Mouse (Mus musculus): ENCODE data around the gene Jrkl. TPM values are rescaled to one million over a fixed set of nuclear protein-coding genes. Genes with fewer than 3 reads are reported as not detected.

The Jrkl gene
- polyA plus RNA-seq, 1 experiment = 0.97 TPM

- Histone ChIP-seq H3K27me3 (ENCODE audit: control insufficient read depth, insufficient read depth, low read length) (no peaks in the 10 kb centered on the region), H3K27ac (ENCODE audit: control insufficient read depth, insufficient read depth, low read length) (no peak overlapping the region), H3K4me3 (ENCODE audit: control insufficient read depth, insufficient read depth, low read length) (no peak overlapping the region), H3K4me1 (replicated peaks; ENCODE audit: control insufficient read depth, insufficient read depth, low read length) (no peaks in the 10 kb centered on the region), H3K36me3 (ENCODE audit: control insufficient read depth, insufficient read depth, low read length) (no peaks in the 10 kb centered on the region)
- 88% methylated on average over 2 of the region's 2 CpGs for WGBS
- no peak for TF ChIP-seq POLR2A (IDR thresholded peaks at IDR 0.05; ENCODE audit: control insufficient read depth, extremely low read depth, insufficient read depth, low read length, poor library complexity)
- TF ChIP-seq CTCF (IDR thresholded peaks at IDR 0.05; ENCODE audit: borderline replicate concordance, control insufficient read depth, extremely low read depth, insufficient read depth, low read length, poor library complexity) = no peak
- no peak for DNase-seq
These were observed 39.3 kb downstream of the Jrkl start for GRCm38 (mm10) chr9:13206369-13206768.

- 87% methylated on average over 5 of the region's 5 CpGs for WGBS
- Histone ChIP-seq H3K36me3 (ENCODE audit: control insufficient read depth, insufficient read depth, low read length) (no peaks in the 10 kb centered on the region), H3K27ac (ENCODE audit: control insufficient read depth, insufficient read depth, low read length) (no peak overlapping the region), H3K4me3 (ENCODE audit: control insufficient read depth, insufficient read depth, low read length) (no peak overlapping the region), H3K27me3 (ENCODE audit: control insufficient read depth, insufficient read depth, low read length) (no peaks in the 10 kb centered on the region), H3K4me1 (replicated peaks; ENCODE audit: control insufficient read depth, insufficient read depth, low read length) (no peaks in the 10 kb centered on the region)
- DNase-seq = no peak
- TF ChIP-seq POLR2A (IDR thresholded peaks at IDR 0.05; ENCODE audit: control insufficient read depth, extremely low read depth, insufficient read depth, low read length, poor library complexity) = no peak
These were observed 41.9 kb downstream of the Jrkl start for GRCm38 (mm10) chr9:13203681-13204080.

GRCm38 (mm10) chr9:13203109-13203508, 42.5 kb downstream of the Jrkl start:
- no peak overlapping the region for H3K4me3 ChIP-seq (ENCODE audit: control insufficient read depth, insufficient read depth, low read length)
- no peaks in the 10 kb centered on the region for H3K4me1 ChIP-seq (replicated peaks; ENCODE audit: control insufficient read depth, insufficient read depth, low read length)
- WGBS = 23% methylated on average over 1 of the region's 1 CpGs
- no peak for DNase-seq
- TF ChIP-seq CTCF (IDR thresholded peaks at IDR 0.05; ENCODE audit: borderline replicate concordance, control insufficient read depth, extremely low read depth, insufficient read depth, low read length, poor library complexity) (no peak), POLR2A (IDR thresholded peaks at IDR 0.05; ENCODE audit: control insufficient read depth, extremely low read depth, insufficient read depth, low read length, poor library complexity) (no peak)
- no peak overlapping the region for H3K27ac ChIP-seq (ENCODE audit: control insufficient read depth, insufficient read depth, low read length)
- no peaks in the 10 kb centered on the region for H3K36me3 ChIP-seq (ENCODE audit: control insufficient read depth, insufficient read depth, low read length)
- no peaks in the 10 kb centered on the region for H3K27me3 ChIP-seq (ENCODE audit: control insufficient read depth, insufficient read depth, low read length)

- Histone ChIP-seq H3K27me3 (ENCODE audit: control insufficient read depth, insufficient read depth, low read length) (no peaks in the 10 kb centered on the region), H3K27ac (ENCODE audit: control insufficient read depth, insufficient read depth, low read length) (no peak overlapping the region), H3K4me3 (ENCODE audit: control insufficient read depth, insufficient read depth, low read length) (no peak overlapping the region), H3K4me1 (replicated peaks; ENCODE audit: control insufficient read depth, insufficient read depth, low read length) (no peaks in the 10 kb centered on the region), H3K36me3 (ENCODE audit: control insufficient read depth, insufficient read depth, low read length) (no peaks in the 10 kb centered on the region)
- DNase-seq = no peak
- WGBS = 92% methylated on average over 3 of the region's 3 CpGs
- TF ChIP-seq CTCF (IDR thresholded peaks at IDR 0.05; ENCODE audit: borderline replicate concordance, control insufficient read depth, extremely low read depth, insufficient read depth, low read length, poor library complexity) (no peak), POLR2A (IDR thresholded peaks at IDR 0.05; ENCODE audit: control insufficient read depth, extremely low read depth, insufficient read depth, low read length, poor library complexity) (no peak)
These were observed 45.5 kb downstream of the Jrkl start for GRCm38 (mm10) chr9:13200079-13200478.

- Histone ChIP-seq H3K27ac (ENCODE audit: control insufficient read depth, insufficient read depth, low read length) (no peak overlapping the region), H3K36me3 (ENCODE audit: control insufficient read depth, insufficient read depth, low read length) (no peaks in the 10 kb centered on the region), H3K27me3 (ENCODE audit: control insufficient read depth, insufficient read depth, low read length) (no peaks in the 10 kb centered on the region), H3K4me3 (ENCODE audit: control insufficient read depth, insufficient read depth, low read length) (no peak overlapping the region), H3K4me1 (replicated peaks; ENCODE audit: control insufficient read depth, insufficient read depth, low read length) (no peaks in the 10 kb centered on the region)
- TF ChIP-seq CTCF (IDR thresholded peaks at IDR 0.05; ENCODE audit: borderline replicate concordance, control insufficient read depth, extremely low read depth, insufficient read depth, low read length, poor library complexity) = no peak
- no peak for TF ChIP-seq POLR2A (IDR thresholded peaks at IDR 0.05; ENCODE audit: control insufficient read depth, extremely low read depth, insufficient read depth, low read length, poor library complexity)
- WGBS = 7% methylated on average over 7 of the region's 7 CpGs
- DNase-seq = peak; percentile 2
These were observed 49.9 kb downstream of the Jrkl start for GRCm38 (mm10) chr9:13195762-13196161.

GRCm38 (mm10) chr9:13195268-13195667, 50.4 kb downstream of the Jrkl start:
- DNase-seq = no peak
- no peak for TF ChIP-seq POLR2A (IDR thresholded peaks at IDR 0.05; ENCODE audit: control insufficient read depth, extremely low read depth, insufficient read depth, low read length, poor library complexity)
- no peak for TF ChIP-seq CTCF (IDR thresholded peaks at IDR 0.05; ENCODE audit: borderline replicate concordance, control insufficient read depth, extremely low read depth, insufficient read depth, low read length, poor library complexity)
- H3K27ac ChIP-seq (ENCODE audit: control insufficient read depth, insufficient read depth, low read length) = no peak overlapping the region
- H3K36me3 ChIP-seq (ENCODE audit: control insufficient read depth, insufficient read depth, low read length) = no peaks in the 10 kb centered on the region
- H3K27me3 ChIP-seq (ENCODE audit: control insufficient read depth, insufficient read depth, low read length) = no peaks in the 10 kb centered on the region
- H3K4me1 ChIP-seq (replicated peaks; ENCODE audit: control insufficient read depth, insufficient read depth, low read length) = no peaks in the 10 kb centered on the region
- 1% methylated on average over 4 of the region's 4 CpGs for WGBS
- no peak overlapping the region for H3K4me3 ChIP-seq (ENCODE audit: control insufficient read depth, insufficient read depth, low read length)

- H3K27me3 ChIP-seq (ENCODE audit: control insufficient read depth, insufficient read depth, low read length) = no peaks in the 10 kb centered on the region
- no peaks in the 10 kb centered on the region for H3K36me3 ChIP-seq (ENCODE audit: control insufficient read depth, insufficient read depth, low read length)
- no peak for DNase-seq
- 96% methylated on average over 4 of the region's 4 CpGs for WGBS
- TF ChIP-seq CTCF (IDR thresholded peaks at IDR 0.05; ENCODE audit: borderline replicate concordance, control insufficient read depth, extremely low read depth, insufficient read depth, low read length, poor library complexity) = no peak
- TF ChIP-seq POLR2A (IDR thresholded peaks at IDR 0.05; ENCODE audit: control insufficient read depth, extremely low read depth, insufficient read depth, low read length, poor library complexity) = no peak
- H3K27ac ChIP-seq (ENCODE audit: control insufficient read depth, insufficient read depth, low read length) = no peak overlapping the region
- H3K4me1 ChIP-seq (replicated peaks; ENCODE audit: control insufficient read depth, insufficient read depth, low read length) = no peaks in the 10 kb centered on the region
- H3K4me3 ChIP-seq (ENCODE audit: control insufficient read depth, insufficient read depth, low read length) = no peak overlapping the region
These were observed 51.0 kb downstream of the Jrkl start for GRCm38 (mm10) chr9:13194619-13195018.

Other genes starting within 250 kb of the Jrkl start
- gene Ccdc82, start 1.1 kb upstream of the Jrkl start, polyA plus RNA-seq (2012; rRNA removed) = 16.3 and 17.8 TPM in 2 replicates
- gene Maml2, start 52.1 kb upstream of the Jrkl start, polyA plus RNA-seq (2012; rRNA removed) = 12.9 and 14.3 TPM in 2 replicates
- not detected in 2 replicates for gene Gm17571, start 200.9 kb upstream of the Jrkl start, polyA plus RNA-seq (2012; rRNA removed)

Measured in thymus, adult 2 months (tissue).